ENCODE assay signal across 8 mouse cellular contexts in the genomic region with DNA sequence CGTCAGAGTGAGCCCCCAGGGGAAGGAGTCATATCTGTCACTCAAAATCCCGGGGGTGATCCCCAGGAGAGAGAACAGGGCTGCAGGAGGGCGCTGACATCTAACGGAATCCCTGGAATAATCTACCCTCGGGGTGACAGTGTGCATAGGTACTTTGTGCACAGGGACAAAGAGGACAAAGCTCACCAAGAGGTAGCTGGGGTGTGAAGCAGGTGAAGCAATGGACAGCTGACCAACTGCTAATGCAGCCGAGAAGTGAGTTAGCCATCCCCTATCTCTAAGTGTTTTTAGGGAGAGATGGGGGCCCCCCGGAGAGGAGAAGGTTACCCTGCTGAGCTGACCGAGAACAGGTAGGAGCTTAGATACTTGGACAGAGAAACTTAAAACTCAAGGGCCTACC. TPM values are rescaled to one million over a fixed set of nuclear protein-coding genes. Genes with fewer than 3 reads are reported as not detected.
DNase-seq lines count a peak whose midpoint lies in the region; ATAC-seq and TF ChIP-seq lines count a peak whose summit lies in the region.

No protein-coding gene starts in this region.

- WGBS in heart, embryonic 14.5 days, result 23% methylated on average over 8 of the region's 8 CpGs
- WGBS in bone marrow, adult 2 months, result 47% methylated on average over 8 of the region's 8 CpGs
- WGBS in hindbrain, embryonic 13.5 days, result 20% methylated on average over 8 of the region's 8 CpGs
- WGBS in midbrain, embryonic 11.5 days, result 22% methylated on average over 8 of the region's 8 CpGs

- no peak for TF ChIP-seq POLR2A in bone marrow, adult 2 months (IDR thresholded peaks at IDR 0.05; ENCODE audit: borderline replicate concordance, control insufficient read depth, low read depth, low read length)

- H3K9me3 ChIP-seq in heart, embryonic 14.5 days (ENCODE audit: control insufficient read depth, low read length), result peaks cover 7% of the 10 kb centered on the region; the same call in 1 of the 2 replicates
- H3K9me3 ChIP-seq in hindbrain, embryonic 13.5 days, result no peaks in the 10 kb centered on the region
- no peaks in the 10 kb centered on the region for H3K9me3 ChIP-seq in midbrain, embryonic 11.5 days (ENCODE audit: control insufficient read depth, low read length)

- peaks cover 8 to 13% of the 10 kb centered on the region in 2 experiments for H3K4me1 ChIP-seq in heart, embryonic 14.5 days (ENCODE audit: control insufficient read depth in 2 of 2, insufficient read depth in 2 of 2, low read length in 2 of 2)
- no peaks in the 10 kb centered on the region for H3K4me1 ChIP-seq in bone marrow, adult 2 months (ENCODE audit: control insufficient read depth, insufficient read depth, low read length)
- H3K4me1 ChIP-seq in hindbrain, embryonic 13.5 days (replicated peaks), result peaks cover 37% of the 10 kb centered on the region
- peaks cover 8% of the 10 kb centered on the region for H3K4me1 ChIP-seq in midbrain, embryonic 11.5 days (ENCODE audit: control insufficient read depth, insufficient read depth, low read length)

- peak overlapping the region; percentile 87 to 94 for H3K4me3 ChIP-seq in heart, embryonic 14.5 days (ENCODE audit: control insufficient read depth in 1 of 2, insufficient read depth in 1 of 2, low read depth in 1 of 2, low read length in 2 of 2)
- peak overlapping the region; percentile 30 for H3K4me3 ChIP-seq in bone marrow, adult 2 months (replicated peaks; ENCODE audit: control insufficient read depth, low read depth, low read length)
- H3K4me3 ChIP-seq in hindbrain, embryonic 13.5 days, result peak overlapping the region; percentile 99
- peak overlapping the region; percentile 99 for H3K4me3 ChIP-seq in midbrain, embryonic 11.5 days (ENCODE audit: low read depth, low read length)

- peaks cover 37% of the 10 kb centered on the region for H3K36me3 ChIP-seq in heart, embryonic 14.5 days (ENCODE audit: control insufficient read depth, insufficient read depth, low read length)
- H3K36me3 ChIP-seq in hindbrain, embryonic 13.5 days, result peaks cover 37% of the 10 kb centered on the region
- peaks cover 27% of the 10 kb centered on the region for H3K36me3 ChIP-seq in midbrain, embryonic 11.5 days (ENCODE audit: control insufficient read depth, insufficient read depth, low read length)

- peak overlapping the region; percentile 76 for H3K4me2 ChIP-seq in heart, embryonic 14.5 days (ENCODE audit: low read length)
- peak overlapping the region; percentile 82 for H3K4me2 ChIP-seq in hindbrain, embryonic 13.5 days
- peak overlapping the region; percentile 62 for H3K4me2 ChIP-seq in midbrain, embryonic 11.5 days

- peak overlapping the region; percentile 75 to 89 for H3K27ac ChIP-seq in heart, embryonic 14.5 days (replicated peaks in 1 of 2; ENCODE audit: control insufficient read depth in 1 of 2, insufficient read depth in 1 of 2, low read depth in 2 of 2, low read length in 2 of 2)
- H3K27ac ChIP-seq in bone marrow, adult 2 months (ENCODE audit: control insufficient read depth, insufficient read depth, low read depth, low read length, poor library complexity), result no peak overlapping the region
- no peak overlapping the region for H3K27ac ChIP-seq in hindbrain, embryonic 13.5 days
- no peak overlapping the region for H3K27ac ChIP-seq in midbrain, embryonic 11.5 days (ENCODE audit: low read depth, low read length)

- no peak for DNase-seq in heart, adult 9 months (ENCODE audit: low spot score in 2 of 2)
- DNase-seq in midbrain, embryonic 11.5 days (ENCODE audit: low spot score, missing footprints), result no peak
- DNase-seq in urinary bladder, postnatal 10 days (ENCODE audit: low spot score), result no peak
- DNase-seq in cerebellum, postnatal 25 days, result no peak
- no peak for DNase-seq in testis, postnatal 14 days (ENCODE audit: low spot score)

- no peak for ATAC-seq in heart, embryonic 14.5 days (ENCODE audit: insufficient number of reproducible peaks, insufficient read depth, low FRiP score, low read depth)
- no peak for ATAC-seq in hindbrain, embryonic 13.5 days (ENCODE audit: low FRiP score)
- ATAC-seq in midbrain, embryonic 11.5 days (ENCODE audit: low FRiP score), result no peak

- no peak for TF ChIP-seq CTCF in bone marrow, adult 2 months (IDR thresholded peaks at IDR 0.05; ENCODE audit: control insufficient read depth, insufficient read depth, low read length)

- peak overlapping the region; percentile 94 for H3K9ac ChIP-seq in heart, embryonic 14.5 days (ENCODE audit: low read length)
- peak overlapping the region; percentile 95 for H3K9ac ChIP-seq in hindbrain, embryonic 13.5 days
- H3K9ac ChIP-seq in midbrain, embryonic 11.5 days (ENCODE audit: low read length), result peak overlapping the region; percentile 98

- H3K27me3 ChIP-seq in heart, embryonic 14.5 days (ENCODE audit: control insufficient read depth, insufficient read depth, low read length), result no peaks in the 10 kb centered on the region
- no peaks in the 10 kb centered on the region for H3K27me3 ChIP-seq in hindbrain, embryonic 13.5 days
- H3K27me3 ChIP-seq in midbrain, embryonic 11.5 days (ENCODE audit: control insufficient read depth, insufficient read depth, low read length), result no peaks in the 10 kb centered on the region

RNA-seq across cellular contexts. Expression of a gene that starts 1.5 kb away (rescaled TPM):
- 10.7 and 12.3 TPM in 2 replicates for polyA plus RNA-seq in heart, embryonic 14.5 days (2014; fragmentation: Nextera tagmentation; extraction: Ambion mirVana)
- 6.3 and 14.2 TPM in 2 replicates for polyA plus RNA-seq in bone marrow, adult 2 months (2011; ENCODE audit: insufficient read depth, insufficient read length, low replicate concordance, missing spikeins)
- 22.2 and 25.0 TPM in 2 replicates for polyA plus RNA-seq in hindbrain, embryonic 13.5 days (2015; fragmentation: Nextera tagmentation; extraction: Ambion mirVana)
- polyA plus RNA-seq in midbrain, embryonic 11.5 days (2014; fragmentation: Nextera tagmentation; extraction: Ambion mirVana), result 32.1 and 34.4 TPM in 2 replicates

RNA-seq across cellular contexts. Expression of a gene that starts 25.5 kb away (rescaled TPM):
- 24.1 and 25.8 TPM in 2 replicates for polyA plus RNA-seq in heart, embryonic 14.5 days (2014; fragmentation: Nextera tagmentation; extraction: Ambion mirVana)
- 52.7 and 66.7 TPM in 2 replicates for polyA plus RNA-seq in bone marrow, adult 2 months (2011; ENCODE audit: insufficient read depth, insufficient read length, low replicate concordance, missing spikeins)
- polyA plus RNA-seq in hindbrain, embryonic 13.5 days (2015; fragmentation: Nextera tagmentation; extraction: Ambion mirVana), result 49.9 and 50.5 TPM in 2 replicates
- polyA plus RNA-seq in midbrain, embryonic 11.5 days (2014; fragmentation: Nextera tagmentation; extraction: Ambion mirVana), result 36.5 and 39.2 TPM in 2 replicates

RNA-seq across cellular contexts. Expression of a gene that starts 25.7 kb away (rescaled TPM):
- 10.1 and 12.7 TPM in 2 replicates for polyA plus RNA-seq in heart, embryonic 14.5 days (2014; fragmentation: Nextera tagmentation; extraction: Ambion mirVana)
- polyA plus RNA-seq in bone marrow, adult 2 months (2011; ENCODE audit: insufficient read depth, insufficient read length, low replicate concordance, missing spikeins), result 9.9 and 15.2 TPM in 2 replicates
- polyA plus RNA-seq in hindbrain, embryonic 13.5 days (2015; fragmentation: Nextera tagmentation; extraction: Ambion mirVana), result 10.7 and 13.0 TPM in 2 replicates
- polyA plus RNA-seq in midbrain, embryonic 11.5 days (2014; fragmentation: Nextera tagmentation; extraction: Ambion mirVana), result 13.4 and 15.8 TPM in 2 replicates

RNA-seq across cellular contexts. Expression of a gene that starts 41.0 kb away (rescaled TPM):
- 34.3 and 38.7 TPM in 2 replicates for polyA plus RNA-seq in heart, embryonic 14.5 days (2014; fragmentation: Nextera tagmentation; extraction: Ambion mirVana)
- 83.6 and 169 TPM in 2 replicates for polyA plus RNA-seq in bone marrow, adult 2 months (2011; ENCODE audit: insufficient read depth, insufficient read length, low replicate concordance, missing spikeins)
- polyA plus RNA-seq in hindbrain, embryonic 13.5 days (2015; fragmentation: Nextera tagmentation; extraction: Ambion mirVana), result 55.1 and 60.5 TPM in 2 replicates
- 55.1 and 56.2 TPM in 2 replicates for polyA plus RNA-seq in midbrain, embryonic 11.5 days (2014; fragmentation: Nextera tagmentation; extraction: Ambion mirVana)

RNA-seq across cellular contexts. Expression of a gene that starts 52.9 kb away (rescaled TPM):
- 1.9 and 2.1 TPM in 2 replicates for polyA plus RNA-seq in heart, embryonic 14.5 days (2014; fragmentation: Nextera tagmentation; extraction: Ambion mirVana)
- 20.5 and 41.0 TPM in 2 replicates for polyA plus RNA-seq in bone marrow, adult 2 months (2011; ENCODE audit: insufficient read depth, insufficient read length, low replicate concordance, missing spikeins)
- 6.6 and 8.2 TPM in 2 replicates for polyA plus RNA-seq in hindbrain, embryonic 13.5 days (2015; fragmentation: Nextera tagmentation; extraction: Ambion mirVana)
- polyA plus RNA-seq in midbrain, embryonic 11.5 days (2014; fragmentation: Nextera tagmentation; extraction: Ambion mirVana), result 4.0 and 8.4 TPM in 2 replicates

Comparison
In these comparisons a context has a peak if more than half of its experiments do, and no peak if none do; other contexts are left out.
1. H3K27ac ChIP-seq: peak in heart, embryonic 14.5 days (2 of 2); none in bone marrow, adult 2 months (single experiment), hindbrain, embryonic 13.5 days (single experiment) and midbrain, embryonic 11.5 days (single experiment).
2. H3K4me3 ChIP-seq: peak in every context shown above with its lines; median percentile 99 in hindbrain, embryonic 13.5 days; 99 in midbrain, embryonic 11.5 days; 90 in heart, embryonic 14.5 days; 30 in bone marrow, adult 2 months.
3. Peak in every context shown above with its lines, with median percentiles within 50 percentile points of each other: H3K4me2 ChIP-seq and H3K9ac ChIP-seq.